Mouse (Mus musculus): ENCODE results near the gene Dkk1.
"Not testable (repeated sequence)": the region's sequence is repeated elsewhere in the genome, so short reads cannot be mapped to it uniquely, and the experiment has no call there.

The Dkk1 gene

DNA sequence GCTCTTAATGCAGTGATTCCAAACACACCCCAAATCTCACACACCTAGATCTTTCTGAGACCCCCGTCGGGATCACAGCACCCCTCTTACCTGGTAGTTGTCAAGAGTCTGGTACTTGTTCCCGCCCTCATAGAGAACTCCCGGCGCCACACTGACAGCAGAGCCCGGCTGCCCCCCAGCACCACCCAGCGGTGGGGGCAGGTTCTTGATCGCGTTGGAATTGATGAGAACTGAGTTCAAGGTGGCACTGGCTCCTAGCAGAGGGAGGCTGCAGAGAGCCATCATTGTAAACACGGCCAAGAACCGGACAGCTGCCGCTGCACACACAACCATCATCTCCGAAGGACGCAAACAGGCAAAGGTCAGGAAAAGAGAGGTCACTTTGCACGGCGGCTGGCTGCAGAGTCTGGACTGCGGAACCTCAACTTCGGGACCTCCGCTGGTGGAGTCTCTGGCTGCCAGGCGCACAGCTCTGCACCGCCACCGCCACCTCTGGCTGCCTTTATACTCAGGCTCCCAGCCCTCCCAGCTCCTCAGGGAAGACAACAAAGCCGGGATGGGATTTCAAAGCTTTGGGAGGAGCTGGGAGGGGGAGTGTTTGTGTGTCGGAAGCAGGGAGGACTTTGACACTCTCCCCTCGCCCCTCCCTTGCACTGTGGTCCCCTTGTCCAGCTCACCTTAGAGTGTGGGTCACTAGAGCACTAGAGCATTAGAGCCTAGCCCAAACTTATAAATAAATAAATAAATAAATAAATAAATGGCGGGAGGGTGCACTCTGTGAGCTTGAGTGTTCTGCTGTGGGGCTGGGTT lies at the start of gene Dkk1:
Gene Dkk1, minus strand, starts transcription at position 622 of the 810 bp plus-strand sequence.
- DNase-seq (ENCODE audit: low spot score): no peak

DNA sequence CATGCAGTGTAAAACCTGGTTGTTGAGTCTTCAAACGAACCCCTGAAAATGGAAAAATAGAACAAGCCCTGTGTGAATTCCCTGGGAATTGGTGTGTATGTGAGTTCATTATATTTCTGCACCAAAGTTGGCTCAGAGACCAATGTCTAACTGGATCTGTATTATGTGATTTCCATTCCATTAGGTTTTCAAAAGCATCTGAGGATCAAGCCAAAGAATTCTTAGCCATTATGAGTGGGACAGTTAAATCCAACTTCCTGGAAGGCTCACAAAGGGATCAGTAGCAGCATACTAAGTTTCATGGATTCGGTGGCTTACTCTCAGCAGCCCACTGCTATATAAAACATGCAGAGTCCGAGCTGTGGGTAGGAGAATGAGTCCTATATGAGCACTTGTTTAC lies 36.9 kb upstream of the Dkk1 start:
- no peak for DNase-seq (ENCODE audit: low spot score)

DNA sequence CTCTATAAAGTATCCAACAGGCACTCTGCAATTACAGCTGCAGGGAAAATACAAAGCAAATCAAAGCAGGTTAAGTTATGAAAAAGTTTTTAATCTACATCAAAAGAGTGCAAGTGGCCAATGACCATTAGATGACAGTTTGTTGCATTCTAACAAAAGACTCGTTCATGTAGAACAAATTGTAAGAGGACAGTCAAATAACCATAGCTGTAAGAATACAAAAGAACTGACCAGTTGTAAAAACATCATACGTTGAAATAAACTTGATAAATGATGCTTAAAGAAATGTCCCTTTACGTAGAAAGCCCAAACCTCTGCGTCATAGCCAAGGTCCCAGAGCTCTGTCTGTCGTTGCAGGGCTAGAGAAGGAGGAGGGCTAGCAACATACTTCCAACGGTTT lies 15.1 kb upstream of the Dkk1 start:
- DNase-seq (ENCODE audit: low spot score): no peak

DNA sequence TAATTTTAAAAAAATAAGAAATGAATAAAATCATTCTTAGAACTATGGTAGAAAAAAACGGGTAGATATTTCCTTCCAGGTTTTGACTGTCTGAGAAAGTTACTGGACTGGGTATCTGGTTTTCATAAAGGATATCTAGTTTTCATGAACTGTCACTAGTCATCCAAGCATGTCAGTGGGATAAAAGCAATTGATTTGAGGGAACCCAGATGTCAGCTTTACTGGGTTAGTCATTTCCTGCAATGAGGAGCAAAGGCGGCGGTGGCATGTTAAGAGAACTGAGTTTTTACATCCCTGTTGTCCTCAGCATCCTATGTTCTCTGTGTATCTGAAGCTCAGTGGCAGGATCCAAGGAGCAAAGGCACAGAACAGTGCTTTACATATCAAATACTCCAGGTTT lies 14.4 kb upstream of the Dkk1 start:
- no peak for DNase-seq (ENCODE audit: low spot score)

DNA sequence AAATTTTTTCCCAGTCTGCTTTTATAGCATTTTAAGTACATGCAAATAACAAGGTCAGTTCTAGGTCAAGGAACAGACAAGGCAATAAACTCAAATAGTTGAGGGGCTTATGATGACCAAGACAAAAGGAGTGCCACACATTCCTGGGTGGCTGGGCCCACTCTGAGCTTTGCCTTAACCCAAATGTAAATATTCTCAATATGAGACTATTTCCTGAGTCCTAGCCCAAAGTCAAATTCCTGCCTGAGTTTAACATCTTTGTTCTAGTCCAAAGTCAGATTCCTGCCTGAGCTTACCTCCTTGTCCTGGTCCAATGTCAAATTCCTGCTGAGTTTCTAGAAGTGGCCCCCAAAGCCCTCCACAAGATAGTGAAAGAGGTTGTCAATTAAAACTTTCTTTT lies 8.6 kb upstream of the Dkk1 start:
- DNase-seq (ENCODE audit: low spot score): no peak

DNA sequence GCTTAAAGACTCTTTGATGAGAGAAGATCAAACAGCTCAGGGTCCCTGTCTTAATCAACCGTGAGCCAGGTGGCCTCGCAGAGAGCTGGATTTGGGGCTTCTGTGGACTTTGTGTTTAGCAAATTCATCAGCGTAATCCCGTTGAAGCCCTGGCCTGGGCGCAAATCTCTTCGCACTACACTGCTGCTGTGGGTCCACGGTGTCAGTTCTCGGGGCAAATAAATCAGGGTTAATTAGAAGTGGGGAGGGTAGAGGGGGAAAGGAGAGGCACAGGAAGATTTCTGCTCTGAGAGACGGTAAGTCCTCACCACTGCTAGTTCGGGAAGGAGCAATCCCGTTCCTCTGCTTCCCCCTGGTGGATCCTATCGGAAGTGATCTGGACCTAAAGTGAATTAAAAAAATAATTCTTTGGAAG lies 5.0 kb upstream of the Dkk1 start:
- peak; percentile 23 for DNase-seq (ENCODE audit: low spot score)

GRCm38 (mm10) chr19:30553740-30554139 lies 4.3 kb upstream of the Dkk1 start:
- no peak for DNase-seq (ENCODE audit: low spot score)

DNA sequence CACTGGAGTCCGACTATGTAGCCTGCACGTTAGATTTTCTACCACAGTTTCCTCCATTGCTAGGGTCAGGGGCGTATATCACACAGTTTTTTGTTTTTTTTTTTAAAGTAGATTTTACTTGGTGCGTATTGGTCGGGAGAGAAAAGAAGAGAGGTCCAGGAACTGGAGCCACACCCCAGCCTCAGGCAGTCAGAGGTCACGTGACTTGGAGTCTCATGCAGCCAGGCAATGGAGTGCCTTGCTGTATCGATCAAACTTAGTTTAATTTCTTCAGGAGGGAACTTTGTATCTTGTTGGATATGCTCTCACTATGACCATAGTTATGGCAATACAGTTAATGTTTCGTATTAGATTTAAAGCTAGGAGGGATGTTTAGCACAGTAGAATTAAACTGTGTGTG lies 2.8 kb upstream of the Dkk1 start:
- DNase-seq (ENCODE audit: low spot score): no peak

DNA sequence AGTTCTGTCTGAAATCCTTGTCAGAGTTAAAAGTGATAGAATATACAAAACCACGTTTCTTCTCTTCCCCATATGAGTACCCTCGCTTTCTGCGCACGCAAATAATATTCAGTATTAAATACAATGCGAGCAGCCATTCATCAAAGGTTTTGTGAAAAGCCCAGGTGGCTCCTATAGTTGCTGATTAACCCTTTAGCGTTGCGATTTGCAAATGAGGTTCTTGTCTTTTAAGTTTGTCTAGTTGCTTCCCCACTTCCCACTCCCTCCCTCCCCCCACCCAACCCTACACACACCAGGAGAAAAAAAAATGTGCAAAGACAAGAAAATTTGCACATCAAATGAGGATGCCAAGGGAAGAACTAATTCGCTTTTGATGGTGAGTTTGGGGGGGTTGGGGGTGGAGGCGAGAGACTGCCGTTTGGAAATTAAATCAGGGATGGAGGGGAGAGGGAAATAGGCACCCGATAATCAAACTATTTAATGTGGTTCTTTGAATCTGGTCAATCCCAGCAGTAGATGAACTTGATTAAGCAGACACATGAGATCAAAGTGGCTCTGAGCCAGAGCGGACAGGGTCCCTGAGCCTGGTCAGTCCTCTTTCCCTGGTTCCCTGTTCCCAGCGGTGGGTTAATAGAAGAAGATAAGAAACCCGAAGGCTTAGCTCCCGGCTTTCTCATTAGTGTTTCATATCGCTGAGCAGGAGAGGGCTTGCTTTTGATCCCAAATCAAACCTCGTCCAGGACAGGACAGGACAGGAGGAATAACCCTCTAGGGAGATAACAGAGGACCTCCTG lies 586 bp upstream of the Dkk1 start:
- DNase-seq (ENCODE audit: low spot score): no peak

DNA sequence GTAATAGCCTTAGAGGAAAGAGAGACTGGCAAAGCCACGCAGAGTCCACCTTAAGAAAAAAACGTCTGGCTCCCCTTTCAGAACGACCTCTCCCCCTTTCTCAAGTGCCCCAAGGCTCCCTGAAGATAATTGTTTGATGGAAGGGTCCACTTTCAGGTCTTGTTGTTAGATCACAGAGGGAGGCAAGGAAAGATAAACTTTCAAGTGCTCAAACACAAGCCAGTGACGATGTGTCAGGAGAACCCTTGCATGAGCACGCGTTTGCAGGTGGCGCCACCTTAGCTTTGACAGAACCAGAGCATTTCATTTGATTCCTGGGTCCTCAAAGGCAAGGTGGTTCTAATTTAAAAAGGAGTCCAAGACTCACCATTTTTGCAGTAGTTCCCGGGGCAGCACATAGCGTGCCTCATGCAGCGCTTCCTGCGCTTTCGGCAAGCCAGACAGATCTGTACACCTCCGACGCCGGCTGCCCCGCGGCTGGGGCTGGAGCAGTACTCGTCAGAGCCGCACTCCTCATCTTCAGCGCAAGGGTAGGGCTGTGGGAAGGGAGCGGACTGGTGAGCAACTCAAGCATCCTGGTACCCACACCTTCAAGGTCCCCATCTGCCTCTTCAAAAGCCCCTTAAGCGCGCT lies 938 bp downstream of the Dkk1 start:
- no peak for DNase-seq (ENCODE audit: low spot score)

DNA sequence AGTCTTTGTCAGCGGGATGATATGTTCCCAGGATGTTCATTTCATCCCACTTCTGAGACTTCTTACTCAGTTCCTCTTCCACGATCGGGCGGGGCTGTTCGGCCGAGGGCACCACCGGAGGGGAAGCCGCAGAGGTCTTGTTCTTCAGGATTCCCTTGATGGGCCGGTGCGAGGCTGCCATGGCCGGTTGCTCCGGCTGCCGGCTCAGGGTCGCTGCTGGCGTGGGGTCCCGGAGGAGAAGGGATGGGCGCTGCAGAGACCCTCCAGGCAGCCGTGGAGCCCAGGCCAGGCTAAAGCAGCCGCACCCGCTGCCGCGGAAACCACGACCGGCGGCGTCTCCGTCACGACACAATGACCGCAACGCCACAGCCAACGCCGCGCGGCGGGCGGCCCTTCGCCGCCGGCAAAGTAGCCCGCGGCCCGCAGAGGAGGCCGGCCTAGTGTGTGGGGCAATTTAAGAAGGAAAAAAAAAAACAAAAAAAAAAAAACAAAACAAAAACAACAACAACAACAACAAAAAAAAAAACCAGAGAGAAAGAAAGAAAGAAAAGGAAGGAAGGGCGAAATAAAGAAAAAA lies 10.0 kb downstream of the Dkk1 start:
- DNase-seq (ENCODE audit: low spot score): not testable (repeated sequence)

DNA sequence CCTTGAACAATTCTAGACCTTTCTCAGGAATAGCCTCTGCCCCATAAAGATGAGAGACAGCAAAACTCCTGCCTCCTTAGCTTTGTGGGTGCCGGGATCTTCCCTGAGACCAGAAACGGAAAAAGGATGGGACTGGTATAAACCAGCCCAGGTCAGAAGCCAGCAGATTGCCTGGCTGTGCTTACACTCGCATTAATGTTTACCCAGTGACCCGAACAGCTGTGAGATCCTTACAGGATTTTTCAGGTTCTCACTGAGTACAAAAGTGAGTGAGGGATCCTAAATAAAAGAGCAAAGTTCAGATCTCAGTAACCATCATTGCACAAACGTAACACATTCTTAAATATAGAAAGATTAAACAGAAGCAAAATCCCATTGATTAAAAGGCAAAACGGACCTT lies 32.7 kb downstream of the Dkk1 start:
- no peak for DNase-seq (ENCODE audit: low spot score)

DNA sequence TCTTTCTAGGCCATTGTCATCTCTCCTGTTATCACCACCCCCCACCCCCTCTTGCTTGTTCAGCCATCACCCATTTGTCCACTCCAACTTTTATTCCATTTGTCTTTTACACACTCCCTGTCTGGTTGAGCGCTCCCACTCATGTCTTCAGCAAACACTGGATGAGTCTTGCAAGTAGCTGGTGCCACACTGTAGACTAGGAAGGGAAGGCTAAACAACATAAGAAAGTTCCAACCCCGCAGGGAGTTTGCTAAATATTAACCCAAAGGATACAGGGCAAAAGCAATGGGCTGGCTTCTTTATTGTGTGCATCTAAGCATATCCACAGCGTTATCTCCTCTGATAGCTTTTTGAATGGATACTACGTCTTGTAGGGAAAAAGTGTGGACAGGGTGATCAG lies 39.0 kb downstream of the Dkk1 start:
- no peak for DNase-seq (ENCODE audit: low spot score)

DNA sequence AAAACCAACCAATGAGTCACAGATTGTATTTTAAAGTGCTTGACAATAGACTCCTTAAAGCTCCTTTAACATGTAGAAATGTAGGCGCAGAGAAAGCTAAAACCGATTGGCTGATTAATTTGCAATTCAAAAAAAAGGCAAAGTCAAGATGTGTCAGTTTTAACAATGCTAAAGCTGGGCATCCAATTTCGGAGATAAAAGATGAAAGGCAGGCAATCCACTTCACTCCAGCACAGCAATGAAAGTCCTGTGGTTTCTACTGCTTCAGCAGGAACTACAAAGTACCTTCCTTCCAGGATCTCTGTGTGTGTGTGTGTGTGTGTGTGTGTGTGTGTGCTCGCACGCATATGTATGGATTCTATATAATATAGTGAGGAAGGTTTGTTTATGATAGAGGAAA lies 44.0 kb downstream of the Dkk1 start:
- no peak for DNase-seq (ENCODE audit: low spot score)

Data from left cerebral cortex, adult 11 months (tissue).